Mouse (Mus musculus): Measurements from ENCODE around the gene Lonp2.

Gene Lonp2

GRCm38 (mm10) chr8:86623911-86624731, at the start of gene Lonp2:
Gene Lonp2 (plus strand): TSS chr8:86624043.
- DNase-seq, result peak; percentile 99

- no peak for DNase-seq
Measured at GRCm38 (mm10) chr8:86577547-86577946, 46.3 kb upstream of the Lonp2 start.

- no peak for DNase-seq
Measured at GRCm38 (mm10) chr8:86578076-86578475, 45.8 kb upstream of the Lonp2 start.

DNA sequence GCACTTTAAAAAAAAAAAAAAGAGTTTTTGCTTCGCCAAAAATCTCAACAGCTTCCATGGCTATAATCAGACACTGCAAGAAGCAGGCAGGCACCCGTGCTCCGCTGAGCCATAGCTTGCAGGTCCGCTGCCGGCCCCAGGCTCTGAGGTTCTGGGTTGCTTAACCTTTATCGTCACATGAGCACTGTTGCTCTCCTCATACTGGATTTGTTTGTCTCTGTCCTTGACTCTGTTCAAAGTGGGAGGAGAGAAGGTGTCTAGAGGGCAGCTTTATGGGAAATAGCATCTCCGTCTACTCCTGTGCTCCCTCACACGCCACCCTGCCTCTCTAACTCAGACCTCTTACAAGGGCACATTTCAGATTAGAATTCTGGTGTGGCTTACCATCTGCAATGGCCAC, 45.1 kb upstream of the Lonp2 start:
- no peak for DNase-seq

- DNase-seq, result no peak
Measured at GRCm38 (mm10) chr8:86580458-86580857, 43.4 kb upstream of the Lonp2 start, which contains the start of gene Abcc12. Gene Abcc12 (minus strand): TSS chr8:86580686.

DNA sequence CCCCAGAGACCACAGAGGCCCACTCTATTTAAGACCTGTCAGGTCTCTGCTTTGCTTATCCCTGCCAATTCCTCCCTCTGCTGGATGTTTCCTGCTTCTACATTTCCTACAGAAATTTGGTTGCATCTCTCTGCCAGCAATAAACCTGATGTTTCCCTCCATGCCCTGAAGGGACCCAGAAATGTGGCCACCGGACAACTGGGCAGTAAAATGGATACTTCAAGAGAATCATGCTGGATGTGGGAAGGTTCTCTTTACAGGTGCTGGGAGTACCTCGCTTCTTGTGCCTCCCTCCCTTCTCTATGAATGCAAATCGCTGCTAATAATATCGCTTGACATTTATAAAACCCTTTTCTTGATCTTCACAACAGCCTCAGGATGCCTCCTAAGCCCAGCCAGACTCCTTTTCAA, 41.9 kb upstream of the Lonp2 start:
- DNase-seq, result no peak

GRCm38 (mm10) chr8:86585118-86585517, 38.7 kb upstream of the Lonp2 start:
- DNase-seq, result peak; percentile 85

- DNase-seq, result peak; percentile 84
Measured at GRCm38 (mm10) chr8:86585532-86585931, 38.3 kb upstream of the Lonp2 start.

DNA sequence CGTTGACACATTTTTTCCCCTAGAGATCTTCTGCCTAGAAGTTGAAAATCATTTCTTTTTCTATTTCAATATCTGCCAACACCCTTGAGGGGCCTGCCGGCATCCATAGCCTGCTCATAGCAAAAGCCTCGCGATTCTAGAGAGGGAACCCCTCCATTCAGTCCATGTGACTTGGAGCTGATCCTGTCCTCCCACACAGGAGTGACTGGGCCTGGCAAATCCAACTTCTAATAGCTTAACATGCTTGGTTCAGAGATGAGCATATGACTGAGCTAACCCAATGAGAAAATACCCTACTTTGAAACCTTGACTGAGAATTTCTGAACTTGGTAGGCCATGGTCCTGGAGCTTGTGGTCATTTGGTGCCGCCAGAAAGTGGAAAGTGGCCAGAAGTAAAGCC, 37.8 kb upstream of the Lonp2 start:
- no peak for DNase-seq

GRCm38 (mm10) chr8:86586642-86587041, 37.2 kb upstream of the Lonp2 start:
- DNase-seq, result peak; percentile 28

DNA sequence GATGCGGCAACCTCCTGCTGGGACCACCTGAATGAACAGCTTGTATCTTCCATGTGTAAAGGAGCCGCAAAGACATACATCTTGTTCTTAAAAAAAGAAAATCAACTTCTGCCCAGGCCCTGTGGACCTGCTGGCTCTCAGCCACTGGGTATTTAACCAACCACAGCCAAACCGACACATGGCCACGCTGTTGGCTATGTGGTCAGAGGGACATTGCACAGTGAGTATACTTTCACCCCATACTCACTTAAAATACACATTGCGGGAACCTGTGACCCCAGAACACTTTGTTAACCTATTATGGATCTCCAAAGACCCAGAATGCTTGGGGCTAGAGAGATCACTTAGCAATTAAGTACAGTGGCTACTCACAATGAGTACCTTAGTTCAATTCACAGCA, 35.5 kb upstream of the Lonp2 start:
- DNase-seq, result no peak

DNA sequence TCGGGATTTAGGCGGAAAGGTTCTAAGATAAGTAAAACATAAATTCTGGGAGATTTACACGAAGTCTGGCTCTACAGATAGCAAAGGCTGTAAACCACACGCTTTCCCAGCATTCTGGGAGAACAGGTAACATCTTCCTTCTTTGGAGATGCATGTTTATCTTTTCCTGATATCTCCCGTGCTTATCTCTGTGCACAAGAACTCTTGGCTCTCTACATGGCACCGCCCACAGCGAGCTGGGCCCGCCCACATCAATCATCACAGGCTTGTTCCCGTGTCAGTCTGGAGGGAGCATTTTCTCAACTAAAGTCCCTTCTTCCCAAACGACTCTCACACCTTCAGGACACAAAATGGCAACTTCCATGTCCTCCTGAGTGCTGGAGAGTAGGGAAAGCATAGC, 30.7 kb upstream of the Lonp2 start:
- no peak for DNase-seq

DNA sequence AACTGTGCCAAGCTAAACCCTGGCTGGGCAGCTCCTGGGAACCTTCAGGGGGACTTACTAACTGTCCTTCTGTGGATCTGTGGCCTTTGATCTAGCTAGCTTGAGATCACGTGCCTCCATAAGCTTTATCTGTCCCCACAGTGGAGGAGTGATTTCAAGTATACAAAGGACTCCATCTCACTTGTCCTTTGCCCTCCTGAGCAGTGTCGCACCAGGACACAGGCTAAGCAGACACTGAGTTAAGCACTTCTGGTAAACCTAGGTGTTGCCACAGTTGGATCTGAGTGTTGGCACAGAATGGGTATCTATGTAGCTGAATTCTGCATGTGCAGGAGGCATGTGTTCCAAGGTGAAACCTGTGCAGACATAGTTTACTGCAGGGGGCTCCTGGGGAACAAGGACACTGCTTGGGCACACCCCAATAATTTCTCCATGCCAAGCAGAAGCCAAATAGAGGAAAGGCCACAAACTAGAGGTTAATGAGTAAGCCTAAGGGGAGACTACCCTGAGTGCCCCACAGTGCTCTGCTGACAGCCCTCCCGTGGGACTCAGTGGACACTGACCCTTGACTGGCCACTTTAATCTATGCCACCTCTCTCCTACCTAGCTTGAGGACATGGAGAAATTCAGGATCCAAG, 29.6 kb upstream of the Lonp2 start:
- no peak for DNase-seq

- DNase-seq, result no peak
Measured at GRCm38 (mm10) chr8:86595671-86596070, 28.2 kb upstream of the Lonp2 start.

- no peak for DNase-seq
Measured at GRCm38 (mm10) chr8:86597681-86598080, 26.2 kb upstream of the Lonp2 start.

GRCm38 (mm10) chr8:86599299-86599698, 24.5 kb upstream of the Lonp2 start:
- no peak for DNase-seq

DNA sequence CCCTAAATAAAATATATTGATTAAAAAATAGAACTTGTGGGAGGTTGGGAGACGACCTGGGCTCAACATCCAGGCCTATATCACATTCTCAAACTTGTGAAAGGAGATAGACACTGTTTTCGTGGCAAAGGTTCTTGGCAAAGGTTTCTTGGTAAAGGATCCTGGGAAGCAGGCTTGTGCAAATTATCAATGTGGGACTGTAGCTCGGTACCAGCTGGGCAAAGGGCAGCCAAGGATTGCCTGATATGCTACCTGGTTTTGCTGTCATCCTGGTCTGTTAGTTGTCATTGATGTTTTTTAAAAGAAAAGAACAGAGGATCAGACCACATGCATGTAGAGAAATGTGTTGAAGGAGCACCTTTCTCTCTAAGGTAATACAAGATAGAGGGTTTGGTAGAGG, 23.5 kb upstream of the Lonp2 start:
- no peak for DNase-seq

GRCm38 (mm10) chr8:86603174-86603573, 20.7 kb upstream of the Lonp2 start:
- DNase-seq, result no peak

DNA sequence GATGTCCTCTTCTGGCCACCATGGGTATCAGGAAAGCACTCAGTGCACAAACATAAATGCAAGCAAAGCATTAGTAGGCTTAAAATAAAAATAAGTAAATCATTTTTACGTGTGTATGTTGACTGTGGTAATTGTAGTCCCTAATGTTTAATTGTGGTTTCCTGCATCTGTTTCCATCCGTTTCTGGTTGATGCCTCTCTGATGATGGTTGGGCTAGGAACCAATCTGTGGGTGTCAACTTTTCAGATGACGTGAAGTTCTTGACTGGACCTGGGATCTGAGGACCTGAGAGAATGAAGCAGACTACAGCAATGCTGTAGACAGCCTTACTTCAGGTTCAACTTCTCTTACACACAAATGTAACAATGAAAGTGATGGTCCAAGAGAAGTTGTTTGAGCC, 19.2 kb upstream of the Lonp2 start:
- no peak for DNase-seq

- no peak for DNase-seq
Measured at GRCm38 (mm10) chr8:86613798-86614197, 10.0 kb upstream of the Lonp2 start.

- DNase-seq, result no peak
Measured at GRCm38 (mm10) chr8:86615095-86615769, 8.6 kb upstream of the Lonp2 start.

DNA sequence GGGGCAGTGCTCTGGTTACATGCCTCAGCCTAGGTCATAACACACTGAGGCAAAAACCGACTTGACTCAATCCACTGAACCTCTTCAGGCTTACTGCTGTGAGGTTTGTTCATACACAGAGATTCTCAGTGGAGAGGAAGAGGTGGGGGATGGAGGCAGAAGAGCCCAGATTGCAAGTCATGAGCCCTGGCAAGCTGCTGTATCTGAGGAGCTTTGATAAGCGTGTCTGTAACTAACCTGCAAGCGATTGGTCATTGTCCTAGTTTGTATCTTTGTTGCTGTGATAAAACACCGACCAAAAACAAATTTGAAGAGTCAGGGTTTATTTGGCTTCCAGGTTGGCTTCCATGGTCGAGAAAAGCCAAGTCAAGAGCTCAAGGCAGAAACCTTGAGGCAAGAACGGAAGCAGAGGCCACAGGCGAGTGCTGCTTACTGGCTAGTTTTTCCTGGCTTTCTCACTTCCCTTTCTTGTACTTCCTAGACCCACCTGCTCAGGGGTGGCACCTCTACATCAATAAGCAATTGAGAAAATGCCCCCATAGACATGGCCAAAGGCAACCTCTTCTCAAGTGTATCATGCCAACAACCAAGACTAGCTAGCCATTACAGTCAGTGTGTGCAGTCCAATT, 6.0 kb upstream of the Lonp2 start:
- DNase-seq, result no peak

DNA sequence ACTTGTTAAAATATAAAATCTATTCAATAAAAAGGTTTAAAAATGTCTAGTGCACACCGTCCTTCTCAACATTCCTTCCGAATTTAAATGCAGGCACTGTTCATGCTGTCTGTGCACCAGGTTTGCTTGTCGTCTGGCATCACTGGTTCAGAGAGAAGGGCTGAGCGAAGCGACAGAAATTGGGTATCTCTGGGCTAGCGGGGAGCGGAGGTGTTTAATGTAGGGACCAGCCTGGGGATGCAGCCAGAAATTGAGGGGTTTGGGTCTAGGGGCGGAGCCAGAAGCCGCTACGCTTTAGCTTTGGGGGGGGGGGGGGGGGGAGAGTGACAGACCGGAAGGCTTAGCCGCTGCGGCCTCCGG, 312 bp upstream of the Lonp2 start:
- DNase-seq, result no peak

DNA sequence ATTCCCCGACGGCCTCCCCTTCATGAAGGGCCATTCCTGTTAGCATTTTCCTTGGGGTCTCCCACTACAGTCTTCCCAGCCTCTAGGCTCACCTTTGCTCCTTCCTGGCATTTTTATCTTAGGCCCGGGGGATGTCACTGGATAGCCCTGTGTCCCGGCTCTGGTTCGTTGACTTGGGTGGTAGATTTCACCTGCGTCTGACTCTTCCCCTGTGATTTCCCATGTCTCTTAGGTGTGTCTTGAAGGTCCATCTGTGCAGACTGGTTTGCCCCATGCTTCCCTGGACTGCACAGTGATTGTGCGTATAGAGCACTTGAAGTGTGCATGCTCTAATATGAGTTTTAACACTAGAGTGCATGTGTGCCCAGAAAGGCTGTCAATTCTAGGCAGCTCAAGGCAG, 1.1 kb downstream of the Lonp2 start:
- peak; percentile 15 for DNase-seq

Data from thymus, postnatal 14 days (tissue).